Mouse (Mus musculus) CD4-positive, CD25-positive, alpha-beta regulatory T cell (primary cell): ENCODE results near the gene Toe1. TPM values are rescaled to one million over a fixed set of nuclear protein-coding genes. Genes with fewer than 3 reads are reported as not detected.

Experiments used
- polyA plus RNA-seq: library from polyadenylated mRNA; unstranded; fragments of 100-300 nt; shearing (Covaris generic); gene quantifications from one replicate; pipeline ENCODE4 v1.2.1, GENCODE M21; 2017

Toe1 gene
- polyA plus RNA-seq: 39.7 TPM

GRCm38 (mm10) chr4:116807197-116808129 is at the start of gene Toe1, which contains the start of gene Mutyh:
Toe1 (minus strand) TSS chr4:116807640.
Mutyh (plus strand) TSS chr4:116807723.

GRCm38 (mm10) chr4:116821694-116822016 is 14.2 kb upstream of the Toe1 start, which contains the start of gene Hpdl:
Hpdl (minus strand) TSS chr4:116821707.

Other genes starting within 250 kb of the Toe1 start
- gene Gpbp1l1, start 250.0 kb downstream of the Toe1 start, polyA plus RNA-seq: 46.6 TPM
- gene Ccdc17, start 211.0 kb downstream of the Toe1 start, polyA plus RNA-seq: 14.9 TPM
- 50.5 TPM for gene Nasp, start 179.7 kb downstream of the Toe1 start, polyA plus RNA-seq
- gene Akr1a1, start 156.0 kb downstream of the Toe1 start, polyA plus RNA-seq: 274 TPM
- gene Prdx1, start 122.1 kb downstream of the Toe1 start, polyA plus RNA-seq: 546 TPM
- 8.6 TPM for gene Mmachc, start 99.2 kb downstream of the Toe1 start, polyA plus RNA-seq
- 16.4 TPM for gene Ccdc163, start 99.1 kb downstream of the Toe1 start, polyA plus RNA-seq
- 8.4 TPM for gene Tesk2, start 86.7 kb downstream of the Toe1 start, polyA plus RNA-seq
- gene Mutyh, start 83 bp upstream of the Toe1 start, polyA plus RNA-seq: 16.4 TPM
- 0.38 TPM for gene Hpdl, start 14.1 kb upstream of the Toe1 start, polyA plus RNA-seq
- gene Zswim5, start 69.7 kb upstream of the Toe1 start, polyA plus RNA-seq: 0.04 TPM
- gene Urod, start 186.8 kb upstream of the Toe1 start, polyA plus RNA-seq: 100.0 TPM
- 34.9 TPM for gene Hectd3, start 187.7 kb upstream of the Toe1 start, polyA plus RNA-seq
- 32.6 TPM for gene Eif2b3, start 211.8 kb upstream of the Toe1 start, polyA plus RNA-seq